Mouse (Mus musculus): ENCODE data around the gene Hnrnph3.

GRCm38 (mm10) chr10:63022541-63023120 lies 1.4 kb downstream of the Hnrnph3 start:
- TF ChIP-seq CTCF (conservative IDR thresholded peaks at IDR 0.05 in 1 of 2, IDR thresholded peaks at IDR 0.05 in 1 of 2; ENCODE audit: low read depth in 2 of 2, low read length in 2 of 2) (no peak), POLR2A (IDR thresholded peaks at IDR 0.05; ENCODE audit: low read depth, low read length) (no peak), KAT2A (IDR thresholded peaks at IDR 0.05; ENCODE audit: insufficient replicate concordance, low read length) (no peak), MXI1 (IDR thresholded peaks at IDR 0.05; ENCODE audit: low read depth, low read length) (no peak), MAX (IDR thresholded peaks at IDR 0.05; ENCODE audit: low read length) (no peak)

Data from CH12.LX (cell line).